ENCODE assay signal across 9 mouse cellular contexts in the genomic region with DNA sequence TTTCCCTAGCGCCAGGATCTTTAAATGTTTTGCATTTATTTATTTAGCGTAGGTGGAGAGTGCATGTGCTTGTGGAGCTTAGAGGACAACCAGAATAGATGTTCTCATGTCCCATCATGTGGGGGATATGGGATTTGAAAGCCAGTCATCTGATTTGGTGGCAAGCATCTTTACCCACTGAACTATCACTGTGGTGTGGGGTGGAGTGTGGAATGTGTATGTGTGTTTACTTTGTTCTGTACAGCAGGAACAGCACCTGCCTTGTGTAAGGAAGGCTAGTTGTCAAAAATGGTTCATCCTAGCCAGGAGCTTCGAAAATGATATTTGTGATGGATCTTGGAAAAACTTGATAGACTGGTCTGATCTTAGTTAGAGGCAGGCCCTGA. TPM values are rescaled to one million over a fixed set of nuclear protein-coding genes. Genes with fewer than 3 reads are reported as not detected.
DNase-seq lines count a peak whose midpoint lies in the region; ATAC-seq and TF ChIP-seq lines count a peak whose summit lies in the region.
"Had no signal": no experiment of that assay in that cellular context is flagged by ENCODE, and none has a peak within 500 bp of the region (broad histone marks: within the 10 kb centered on the region; RNA-seq: fewer than 3 reads in every experiment).

No protein-coding gene starts in this region.

- peak overlapping the region; percentile 57; the same call in 1 of the 2 replicates for H3K9ac ChIP-seq in forebrain, embryonic 11.5 days (ENCODE audit: low read length)
- H3K9ac ChIP-seq in liver, embryonic 13.5 days: peak overlapping the region; percentile 68
- H3K9ac ChIP-seq in stomach, embryonic 16.5 days (ENCODE audit: low read length): peak overlapping the region; percentile 68

- H3K4me2 ChIP-seq in forebrain, embryonic 11.5 days (ENCODE audit: low read depth, low read length, severe bottlenecking): peak overlapping the region; percentile 74
- peak overlapping the region; percentile 87 for H3K4me2 ChIP-seq in liver, embryonic 13.5 days
- peak overlapping the region; percentile 58 for H3K4me2 ChIP-seq in stomach, embryonic 16.5 days (ENCODE audit: low read depth, low read length)

- H3K79me2 ChIP-seq in C2C12 (ENCODE audit: control insufficient read depth, insufficient read depth): peaks cover 17% of the 10 kb centered on the region

- TF ChIP-seq CTCF in C2C12 (IDR thresholded peaks at IDR 0.05; ENCODE audit: control insufficient read depth, insufficient read depth, insufficient read length): no peak

- no peaks in the 10 kb centered on the region for H3K9me3 ChIP-seq in erythroblast, embryonic 14.5 days (ENCODE audit: control insufficient read depth, low read length)
- H3K9me3 ChIP-seq in forebrain, embryonic 11.5 days (ENCODE audit: control insufficient read depth, low read length): no peaks in the 10 kb centered on the region
- no peaks in the 10 kb centered on the region for H3K9me3 ChIP-seq in liver, embryonic 13.5 days (replicated peaks)
- no peaks in the 10 kb centered on the region for H3K9me3 ChIP-seq in stomach, embryonic 16.5 days (replicated peaks; ENCODE audit: control insufficient read depth, low read length)

- H3K27ac ChIP-seq in forebrain, embryonic 11.5 days (ENCODE audit: low read depth, low read length): peak overlapping the region; percentile 41
- peak overlapping the region; percentile 74 for H3K27ac ChIP-seq in liver, embryonic 13.5 days
- H3K27ac ChIP-seq in stomach, embryonic 16.5 days (ENCODE audit: low read length): peak overlapping the region; percentile 98

- H3K4me3 ChIP-seq in erythroblast, embryonic 14.5 days (replicated peaks): peak overlapping the region; percentile 84
- H3K4me3 ChIP-seq in C2C12 (ENCODE audit: insufficient read depth, poor library complexity, severe bottlenecking): peak overlapping the region; percentile 61
- peak overlapping the region; percentile 72 for H3K4me3 ChIP-seq in forebrain, embryonic 11.5 days (ENCODE audit: low read depth, low read length)
- H3K4me3 ChIP-seq in liver, embryonic 13.5 days (replicated peaks): peak overlapping the region; percentile 78
- H3K4me3 ChIP-seq in stomach, embryonic 16.5 days (replicated peaks; ENCODE audit: low read length): peak overlapping the region; percentile 86

- peaks cover 5% of the 10 kb centered on the region for H3K79me3 ChIP-seq in C2C12 (ENCODE audit: low read depth)

- H3ac ChIP-seq in C2C12 (ENCODE audit: control insufficient read depth, insufficient read length, low read depth): peak overlapping the region; percentile 48

- H3K4me1 ChIP-seq in erythroblast, embryonic 14.5 days (ENCODE audit: control insufficient read depth): peaks cover 32% of the 10 kb centered on the region
- no peaks in the 10 kb centered on the region; the same call in 1 of the 2 replicates for H3K4me1 ChIP-seq in forebrain, embryonic 11.5 days (replicated peaks; ENCODE audit: control insufficient read depth, insufficient read depth, low read length)
- H3K4me1 ChIP-seq in liver, embryonic 13.5 days (replicated peaks): peaks cover 44% of the 10 kb centered on the region
- peaks cover 12% of the 10 kb centered on the region for H3K4me1 ChIP-seq in stomach, embryonic 16.5 days (ENCODE audit: control insufficient read depth, insufficient read depth, low read length)

- no peak for DNase-seq in forebrain, embryonic 11.5 days (ENCODE audit: low spot score)
- no peak for DNase-seq in liver, embryonic 13.5 days
- DNase-seq in cerebellum, adult 11 months: no peak
- DNase-seq in right cerebral cortex, postnatal 10 days (ENCODE audit: low spot score in 2 of 2): no peak

- ATAC-seq in erythroblast, adult 5-6 weeks (replicated peaks; ENCODE audit: low FRiP score, poor library complexity, severe bottlenecking): no peak
- ATAC-seq in forebrain, embryonic 11.5 days (replicated peaks; ENCODE audit: low FRiP score): peak; percentile 42
- ATAC-seq in liver, embryonic 13.5 days (ENCODE audit: low read depth): peak; percentile 2; the same call in 1 of the 2 replicates
- peak; percentile 6; the same call in 1 of the 2 replicates for ATAC-seq in stomach, embryonic 16.5 days (ENCODE audit: insufficient read depth, low FRiP score)

- peaks cover 15% of the 10 kb centered on the region for H3K27me3 ChIP-seq in erythroblast, embryonic 14.5 days (ENCODE audit: control insufficient read depth)
- peaks cover 3% of the 10 kb centered on the region for H3K27me3 ChIP-seq in C2C12 (ENCODE audit: control insufficient read depth, insufficient read depth, insufficient read length)
- no peaks in the 10 kb centered on the region for H3K27me3 ChIP-seq in forebrain, embryonic 11.5 days (ENCODE audit: control insufficient read depth, insufficient read depth, low read length)
- peaks cover 18% of the 10 kb centered on the region; the same call in 1 of the 2 replicates for H3K27me3 ChIP-seq in liver, embryonic 13.5 days
- no peaks in the 10 kb centered on the region for H3K27me3 ChIP-seq in stomach, embryonic 16.5 days (ENCODE audit: control insufficient read depth, insufficient read depth, low read length)

- WGBS in forebrain, embryonic 11.5 days: 20% methylated on average over 3 of the region's 3 CpGs
- 9% methylated on average over 3 of the region's 3 CpGs for WGBS in liver, embryonic 13.5 days (ENCODE audit: insufficient replicate concordance)
- 13% methylated on average over 3 of the region's 3 CpGs for WGBS in stomach, embryonic 16.5 days

- peaks cover 2% of the 10 kb centered on the region for H3K36me3 ChIP-seq in erythroblast, embryonic 14.5 days (ENCODE audit: control insufficient read depth)
- no peaks in the 10 kb centered on the region for H3K36me3 ChIP-seq in C2C12 (ENCODE audit: control insufficient read depth, insufficient read depth)
- H3K36me3 ChIP-seq in forebrain, embryonic 11.5 days (ENCODE audit: control insufficient read depth, insufficient read depth, low read length): no peaks in the 10 kb centered on the region
- H3K36me3 ChIP-seq in liver, embryonic 13.5 days: no peaks in the 10 kb centered on the region
- no peaks in the 10 kb centered on the region for H3K36me3 ChIP-seq in stomach, embryonic 16.5 days (ENCODE audit: control insufficient read depth, insufficient read depth, low read length)

TF ChIP-seq in C2C12, 6 proteins besides CTCF, POLR2A, EP300 and RAD21:
- no peak for TF ChIP-seq CEBPB (IDR thresholded peaks at IDR 0.05; ENCODE audit: low read depth)
- TF ChIP-seq FOSL1 (IDR thresholded peaks at IDR 0.05; ENCODE audit: insufficient read depth, low read length, poor library complexity, severe bottlenecking): no peak
- TF ChIP-seq MAX (IDR thresholded peaks at IDR 0.05): no peak
- no peak for TF ChIP-seq MYOD1 (IDR thresholded peaks at IDR 0.05; ENCODE audit: control insufficient read depth, insufficient read length, low read depth)
- TF ChIP-seq USF1 (IDR thresholded peaks at IDR 0.05; ENCODE audit: low read depth): no peak
- TF ChIP-seq MYOG (IDR thresholded peaks at IDR 0.05; ENCODE audit: control insufficient read depth, extremely low read depth, insufficient read length): no peak

RNA-seq across cellular contexts. Expression of a gene that starts 0.5 kb away (rescaled TPM):
- polyA plus RNA-seq in erythroblast, embryonic 14.5 days (2012): 2.5 and 2.7 TPM in 2 replicates
- 88.8 and 93.2 TPM in 2 replicates for total RNA-seq in erythroblast, adult 5-6 weeks (2015; ENCODE audit: low replicate concordance)
- total RNA-seq in erythroblast, adult 5-6 weeks (2017; ENCODE audit: low replicate concordance): 63.6 and 65.4 TPM in 2 replicates
- 15.0 TPM for polyA plus RNA-seq in C2C12 (2012; fragmentation: generic; extraction: Trizol)
- polyA plus RNA-seq in forebrain, embryonic 11.5 days (2014; fragmentation: Nextera tagmentation; extraction: Ambion mirVana): 30.9 and 31.7 TPM in 2 replicates
- 12.1 and 12.4 TPM in 2 replicates for polyA plus RNA-seq in liver, embryonic 13.5 days (2015; fragmentation: Nextera tagmentation; extraction: Ambion mirVana)
- 39.9 and 41.3 TPM in 2 replicates for polyA plus RNA-seq in stomach, embryonic 16.5 days (2015; fragmentation: Nextera tagmentation; extraction: Ambion mirVana)

RNA-seq across cellular contexts. Expression of a gene that starts 24.4 kb away (rescaled TPM):
- not detected in 2 replicates for polyA plus RNA-seq in erythroblast, embryonic 14.5 days (2012)
- total RNA-seq in erythroblast, adult 5-6 weeks (2015; ENCODE audit: low replicate concordance): not detected in 2 replicates
- total RNA-seq in erythroblast, adult 5-6 weeks (2017; ENCODE audit: low replicate concordance): not detected in 2 replicates
- not detected for polyA plus RNA-seq in C2C12 (2012; fragmentation: generic; extraction: Trizol)
- polyA plus RNA-seq in forebrain, embryonic 11.5 days (2014; fragmentation: Nextera tagmentation; extraction: Ambion mirVana): not detected in 2 replicates
- not detected in 2 replicates for polyA plus RNA-seq in liver, embryonic 13.5 days (2015; fragmentation: Nextera tagmentation; extraction: Ambion mirVana)
- polyA plus RNA-seq in stomach, embryonic 16.5 days (2015; fragmentation: Nextera tagmentation; extraction: Ambion mirVana): not detected in 2 replicates
- polyA plus RNA-seq: gonadal fat pad, adult 2 months had no signal

RNA-seq across cellular contexts. Expression of a gene that starts 30.6 kb away (rescaled TPM):
- 0.08 TPM in 2 replicates for polyA plus RNA-seq in erythroblast, embryonic 14.5 days (2012)
- total RNA-seq in erythroblast, adult 5-6 weeks (2015; ENCODE audit: low replicate concordance): not detected in 2 replicates
- 0.70 and 2.5 TPM in 2 replicates for total RNA-seq in erythroblast, adult 5-6 weeks (2017; ENCODE audit: low replicate concordance)
- 0.04 TPM for polyA plus RNA-seq in C2C12 (2012; fragmentation: generic; extraction: Trizol)
- polyA plus RNA-seq in forebrain, embryonic 11.5 days (2014; fragmentation: Nextera tagmentation; extraction: Ambion mirVana): 0.20 and 0.35 TPM in 2 replicates
- polyA plus RNA-seq in liver, embryonic 13.5 days (2015; fragmentation: Nextera tagmentation; extraction: Ambion mirVana): 0.22 and 0.34 TPM in 2 replicates
- 0.83 and 1.2 TPM in 2 replicates for polyA plus RNA-seq in stomach, embryonic 16.5 days (2015; fragmentation: Nextera tagmentation; extraction: Ambion mirVana)
- polyA plus RNA-seq: gonadal fat pad, adult 2 months had no signal

RNA-seq across cellular contexts. Expression of a gene that starts 33.0 kb away (rescaled TPM):
- 33.1 and 48.3 TPM in 2 replicates for polyA plus RNA-seq in erythroblast, embryonic 14.5 days (2012)
- total RNA-seq in erythroblast, adult 5-6 weeks (2015; ENCODE audit: low replicate concordance): 592 TPM in 2 replicates
- total RNA-seq in erythroblast, adult 5-6 weeks (2017; ENCODE audit: low replicate concordance): 1,227 and 1,601 TPM in 2 replicates
- polyA plus RNA-seq in C2C12 (2012; fragmentation: generic; extraction: Trizol): not detected
- 7.4 and 8.4 TPM in 2 replicates for polyA plus RNA-seq in forebrain, embryonic 11.5 days (2014; fragmentation: Nextera tagmentation; extraction: Ambion mirVana)
- polyA plus RNA-seq in liver, embryonic 13.5 days (2015; fragmentation: Nextera tagmentation; extraction: Ambion mirVana): 286 and 323 TPM in 2 replicates
- polyA plus RNA-seq in stomach, embryonic 16.5 days (2015; fragmentation: Nextera tagmentation; extraction: Ambion mirVana): 12.0 and 12.4 TPM in 2 replicates

RNA-seq across cellular contexts. Expression of a gene that starts 53.5 kb away (rescaled TPM):
- not detected in 2 replicates for polyA plus RNA-seq in erythroblast, embryonic 14.5 days (2012)
- not detected in 2 replicates for total RNA-seq in erythroblast, adult 5-6 weeks (2015; ENCODE audit: low replicate concordance)
- total RNA-seq in erythroblast, adult 5-6 weeks (2017; ENCODE audit: low replicate concordance): not detected in 2 replicates
- polyA plus RNA-seq in C2C12 (2012; fragmentation: generic; extraction: Trizol): not detected
- polyA plus RNA-seq in forebrain, embryonic 11.5 days (2014; fragmentation: Nextera tagmentation; extraction: Ambion mirVana): not detected in 2 replicates
- polyA plus RNA-seq in liver, embryonic 13.5 days (2015; fragmentation: Nextera tagmentation; extraction: Ambion mirVana): 0.17 TPM in 1 of 2 replicates, not detected in the other
- 0.08 and 0.10 TPM in 2 replicates for polyA plus RNA-seq in stomach, embryonic 16.5 days (2015; fragmentation: Nextera tagmentation; extraction: Ambion mirVana)
- polyA plus RNA-seq: gonadal fat pad, adult 2 months had no signal

Comparison
In these comparisons a context has a peak if more than half of its experiments do, and no peak if none do; other contexts are left out.
1. H3K27ac ChIP-seq: peak in every context shown above with its lines; median percentile 98 in stomach, embryonic 16.5 days; 74 in liver, embryonic 13.5 days; 41 in forebrain, embryonic 11.5 days.